Mouse (Mus musculus): ENCODE measurements at regions not wholly inside any gene's neighbourhood (a gene's known extent, or its start where the extent isn't known, plus 50 kb on each side); places are given as distances from the start of the nearest gene placed in this dataset.

- ATAC-seq (replicated peaks; ENCODE audit: poor library complexity), result no peak
Measured at GRCm38 (mm10) chr1:106483008-106483407, 231.1 kb downstream of the Bcl2 start.

- no peak for ATAC-seq (replicated peaks; ENCODE audit: poor library complexity)
Measured at GRCm38 (mm10) chr1:106477670-106478355, 236.3 kb downstream of the Bcl2 start.

GRCm38 (mm10) chr1:106468021-106468420, 246.1 kb downstream of the Bcl2 start:
- ATAC-seq (replicated peaks; ENCODE audit: poor library complexity), result no peak

- ATAC-seq (replicated peaks; ENCODE audit: poor library complexity), result peak; percentile 29
Measured at GRCm38 (mm10) chr1:106466644-106467043, 247.4 kb downstream of the Bcl2 start.

- ATAC-seq (replicated peaks; ENCODE audit: poor library complexity), result no peak
Measured at GRCm38 (mm10) chr1:106465977-106466302, 248.1 kb downstream of the Bcl2 start.

- ATAC-seq (replicated peaks; ENCODE audit: poor library complexity), result no peak
Measured at GRCm38 (mm10) chr1:106465243-106465976, 248.7 kb downstream of the Bcl2 start.

- ATAC-seq (replicated peaks; ENCODE audit: poor library complexity), result no peak
Measured at GRCm38 (mm10) chr1:106464726-106465125, 249.3 kb downstream of the Bcl2 start.

- ATAC-seq (replicated peaks; ENCODE audit: poor library complexity), result no peak
Measured at GRCm38 (mm10) chr1:106462595-106462994, 251.5 kb downstream of the Bcl2 start.

- ATAC-seq (replicated peaks; ENCODE audit: poor library complexity), result no peak
Measured at GRCm38 (mm10) chr1:106462112-106462511, 252.0 kb downstream of the Bcl2 start.

GRCm38 (mm10) chr1:106460957-106461356, 253.1 kb downstream of the Bcl2 start:
- no peak for ATAC-seq (replicated peaks; ENCODE audit: poor library complexity)

GRCm38 (mm10) chr1:106449795-106450194, 264.3 kb downstream of the Bcl2 start:
- no peak; the same call in 1 of the 2 replicates for ATAC-seq (replicated peaks; ENCODE audit: poor library complexity)
